Mouse (Mus musculus) right cerebral cortex, postnatal 14 days (tissue): ENCODE results near the gene Afdn.
"Not testable (repeated sequence)": the region's sequence is repeated elsewhere in the genome, so short reads cannot be mapped to it uniquely, and the experiment has no call there.

Experiments used
- DNase-seq: peaks from one replicate; pipeline ENCODE4 v3.0.0; 2022

The Afdn gene

GRCm38 (mm10) chr17:13739981-13740380 is 20.4 kb upstream of the Afdn start:
- DNase-seq = no peak

GRCm38 (mm10) chr17:13740796-13741195 is 19.5 kb upstream of the Afdn start:
- no peak for DNase-seq

DNA sequence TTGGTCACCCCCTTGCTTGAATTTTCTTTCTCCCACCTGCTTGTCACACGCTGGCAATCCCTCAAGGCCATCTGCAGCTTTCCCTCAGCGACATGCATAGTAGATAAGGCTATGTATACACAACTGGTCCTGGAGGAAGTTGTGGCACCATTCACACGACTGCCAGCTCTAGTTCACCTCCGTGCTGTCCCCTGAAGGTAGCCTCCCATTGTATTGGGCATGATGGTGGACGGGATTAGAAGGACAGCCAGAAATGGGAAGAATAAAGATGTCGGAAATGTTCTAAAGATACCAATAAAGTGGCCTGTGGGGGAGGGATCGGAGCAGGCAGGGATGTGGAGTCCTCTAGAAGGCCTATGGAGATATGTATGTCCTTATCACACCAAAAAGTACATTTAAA is 18.7 kb upstream of the Afdn start:
- no peak for DNase-seq

DNA sequence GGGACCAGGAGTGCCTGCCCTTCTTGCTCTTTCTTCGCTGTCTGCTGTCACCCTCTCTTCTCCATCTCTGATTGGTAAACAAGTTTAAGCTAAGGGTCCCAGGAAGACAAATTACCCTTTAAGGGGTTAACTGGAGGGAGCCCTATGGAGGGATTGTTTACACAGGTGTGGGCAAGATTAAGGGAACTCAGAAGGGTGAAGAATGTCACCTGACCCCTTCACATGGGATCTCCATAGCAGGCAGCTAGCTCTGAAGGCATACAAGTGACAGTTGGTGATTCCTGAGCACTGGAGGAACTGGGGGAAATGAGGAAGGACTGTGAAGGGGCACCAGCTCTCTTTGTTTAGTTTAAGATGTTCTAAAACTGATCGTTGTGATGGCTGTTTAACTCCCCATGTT is 18.0 kb upstream of the Afdn start:
- no peak for DNase-seq

DNA sequence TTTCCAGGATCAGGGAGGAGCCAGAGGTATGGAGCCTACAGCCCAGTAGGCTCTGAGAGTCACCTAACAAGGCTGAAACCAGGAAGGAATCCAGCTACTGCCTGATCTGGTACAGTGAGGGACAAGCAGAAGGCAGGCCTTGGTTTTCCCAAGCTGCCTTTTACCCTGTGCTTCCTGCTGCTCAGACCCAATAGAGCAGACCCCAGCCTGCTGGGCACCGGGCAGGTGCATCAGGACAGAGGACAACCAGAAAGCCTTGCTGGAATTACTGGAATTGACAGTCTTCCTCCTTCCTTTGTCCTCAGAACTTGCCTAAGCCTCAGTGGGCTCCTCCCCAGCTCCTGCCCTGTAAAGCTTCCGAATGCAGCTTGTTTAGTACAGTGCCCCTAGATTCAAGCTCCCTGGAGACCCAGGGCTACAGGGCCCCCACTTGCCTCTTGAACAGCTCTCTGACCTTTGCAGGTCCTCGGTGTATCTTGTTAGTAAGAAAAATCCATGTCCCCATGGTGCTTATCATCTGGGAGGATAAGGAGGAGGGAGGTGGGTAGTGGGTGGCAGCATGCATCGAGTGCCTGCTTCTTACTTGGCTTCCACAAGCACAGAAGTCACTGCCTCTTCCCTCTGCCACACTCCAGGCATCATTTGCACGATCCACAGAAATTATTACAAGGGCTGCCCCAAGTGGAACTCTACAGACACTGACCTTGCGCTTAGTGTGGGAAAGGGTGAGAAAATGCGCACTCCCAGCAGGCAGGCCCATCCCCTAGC is 17.2 kb upstream of the Afdn start:
- DNase-seq = no peak

GRCm38 (mm10) chr17:13743709-13744079 is 16.6 kb upstream of the Afdn start:
- no peak for DNase-seq

DNA sequence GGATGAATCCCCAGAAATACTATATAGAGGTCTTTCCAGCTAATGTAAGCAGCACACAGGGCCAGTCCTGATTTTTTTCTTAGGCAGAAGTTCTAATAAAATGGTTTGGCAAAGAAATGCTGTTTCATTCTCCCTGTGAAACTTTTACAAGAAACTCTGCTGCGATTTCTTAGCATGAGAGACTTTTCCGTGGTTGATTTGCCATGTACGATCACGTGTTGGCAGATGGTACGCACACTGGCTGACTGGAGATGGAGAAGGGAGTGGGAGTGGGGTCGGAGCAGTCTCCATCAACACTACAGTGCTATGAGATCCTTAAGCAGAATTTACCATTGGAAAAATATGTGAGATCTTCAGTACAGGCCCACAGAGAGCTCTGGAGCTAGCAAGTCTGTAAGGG is 16.1 kb upstream of the Afdn start:
- no peak for DNase-seq

- DNase-seq = peak; percentile 50
Observed at GRCm38 (mm10) chr17:13744824-13745223, 15.5 kb upstream of the Afdn start.

- no peak for DNase-seq
Observed at GRCm38 (mm10) chr17:13745373-13745772, 15.0 kb upstream of the Afdn start.

GRCm38 (mm10) chr17:13746330-13746729 is 14.0 kb upstream of the Afdn start:
- DNase-seq = no peak

- DNase-seq = no peak
Observed at GRCm38 (mm10) chr17:13747681-13748080, 12.7 kb upstream of the Afdn start.

GRCm38 (mm10) chr17:13749027-13749426 is 11.3 kb upstream of the Afdn start:
- no peak for DNase-seq

DNA sequence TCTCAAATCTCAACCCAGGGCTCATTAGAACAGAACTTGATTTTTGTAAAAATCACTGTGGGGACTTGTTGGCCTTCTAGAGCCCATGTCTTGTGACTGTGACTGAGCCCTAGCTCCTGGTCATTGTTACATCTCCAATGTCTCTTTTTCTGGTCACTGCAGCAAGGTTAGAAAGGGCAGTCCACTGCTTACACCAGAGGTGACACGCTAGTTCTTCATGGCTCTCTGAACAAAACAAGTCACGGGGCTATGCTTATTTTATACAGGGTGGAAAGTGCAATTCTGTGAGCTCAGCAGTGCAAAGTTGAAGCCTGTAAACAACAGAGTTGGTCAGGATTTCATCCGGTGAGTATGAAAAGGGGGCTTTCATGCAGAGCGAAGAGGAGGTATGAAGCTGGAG is 6.4 kb upstream of the Afdn start:
- DNase-seq = no peak

DNA sequence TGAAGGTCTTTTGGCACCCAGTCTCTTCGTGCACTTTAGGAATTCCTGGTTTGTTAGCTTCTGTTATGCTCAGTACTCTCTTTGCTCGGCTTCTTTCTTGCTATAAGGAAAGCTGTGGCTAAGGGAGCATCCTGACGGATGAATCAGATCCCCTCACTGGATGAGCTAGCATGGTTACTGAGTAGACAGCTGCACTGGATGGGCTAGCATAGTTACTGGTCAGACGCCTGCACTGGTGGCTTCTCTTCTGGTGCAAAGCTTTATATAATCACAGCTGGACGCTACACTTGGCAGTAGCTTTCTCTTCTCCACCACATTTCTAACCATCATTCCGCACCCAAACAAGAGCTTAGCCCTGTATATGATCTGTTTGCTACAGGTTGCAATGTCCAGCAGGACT is 5.4 kb upstream of the Afdn start:
- no peak for DNase-seq

- no peak for DNase-seq
Observed at GRCm38 (mm10) chr17:13758586-13758985, 1.8 kb upstream of the Afdn start.

GRCm38 (mm10) chr17:13759156-13759852 is 1.0 kb upstream of the Afdn start:
- DNase-seq = peak; percentile 42

- DNase-seq = peak; percentile 20
Observed at GRCm38 (mm10) chr17:13760675-13761178, 388 bp downstream of the Afdn start.

DNA sequence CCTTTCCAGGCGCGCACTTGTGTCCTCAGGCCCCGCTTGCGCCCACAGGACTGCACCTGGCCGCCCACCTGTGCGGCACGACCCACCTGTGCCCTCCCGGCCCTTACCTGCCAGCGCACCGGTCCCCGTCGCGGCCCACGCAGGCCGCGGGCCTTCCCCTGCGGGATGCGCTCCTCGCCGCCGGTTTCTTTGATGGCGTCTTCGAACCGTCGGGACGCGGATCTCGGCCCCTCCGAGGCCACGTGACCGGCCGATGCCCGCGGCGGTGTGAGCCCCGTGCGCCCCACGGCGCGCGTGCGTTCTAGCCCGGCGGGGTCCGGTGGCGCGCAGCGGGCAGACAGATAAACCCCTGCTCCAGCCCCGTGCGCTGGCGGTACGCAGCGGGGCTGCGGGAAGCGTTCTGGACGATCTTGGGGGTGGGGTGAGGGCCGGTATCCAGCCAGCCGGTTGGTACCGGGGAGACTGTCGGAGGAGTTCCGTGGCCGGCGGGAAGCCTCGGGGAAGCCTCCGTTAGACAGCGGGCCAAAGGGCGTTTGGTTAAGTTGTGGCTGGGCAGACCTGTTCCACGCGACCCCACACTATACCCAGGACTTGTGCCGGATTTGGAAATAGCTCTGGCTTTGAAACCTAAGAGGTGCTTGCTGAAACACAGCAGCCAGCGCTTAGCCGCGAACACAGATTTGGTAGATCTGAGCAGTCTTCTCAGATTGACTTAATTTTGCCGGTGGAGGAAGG is 1.0 kb downstream of the Afdn start, which contains the start of gene Tcte2:
Tcte2 (minus strand) TSS at position 647 of the 735 bp plus-strand sequence.
- peak; percentile 49 for DNase-seq

- DNase-seq = no peak
Observed at GRCm38 (mm10) chr17:13763819-13764218, 3.5 kb downstream of the Afdn start.

- not testable (repeated sequence) for DNase-seq
Observed at GRCm38 (mm10) chr17:13764911-13765310, 4.6 kb downstream of the Afdn start.

DNA sequence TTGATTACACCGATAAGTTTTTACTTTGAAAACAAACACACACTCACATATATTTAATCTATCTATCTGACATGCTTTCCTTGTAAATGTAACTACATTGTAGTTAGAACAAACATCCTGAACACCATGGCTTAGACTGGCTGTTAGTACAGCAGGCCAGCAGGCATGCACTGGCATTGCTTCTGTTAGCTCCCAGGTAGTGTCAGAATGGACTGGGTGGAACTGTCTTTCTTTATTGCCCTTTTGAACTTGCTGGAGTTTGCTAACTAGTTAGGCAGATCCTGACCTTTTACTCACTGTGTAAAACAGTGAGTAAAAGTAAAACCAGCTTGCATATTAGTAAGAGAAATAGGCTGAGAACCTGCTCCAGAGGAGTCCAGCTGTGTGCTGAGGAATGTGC is 8.2 kb downstream of the Afdn start:
- no peak for DNase-seq

DNA sequence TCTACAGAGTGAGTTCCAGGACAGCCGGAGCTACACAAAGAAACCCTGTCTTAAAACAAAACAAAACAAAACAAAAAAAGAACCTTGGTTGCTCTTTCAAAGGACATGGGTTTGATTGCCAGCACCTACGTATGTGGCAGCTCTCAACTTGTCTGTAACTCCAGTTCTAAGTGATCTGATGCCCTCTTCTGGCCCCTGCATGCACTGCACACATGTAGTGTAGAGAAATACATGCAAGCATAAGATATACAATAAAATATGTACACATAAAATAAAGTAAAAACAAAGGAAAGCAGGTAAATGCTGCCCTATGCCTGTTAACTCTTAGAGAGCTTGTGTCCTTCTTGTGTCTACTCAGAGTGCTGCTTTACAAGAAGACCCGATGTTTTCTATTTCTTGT is 8.9 kb downstream of the Afdn start:
- peak; percentile 25 for DNase-seq

DNA sequence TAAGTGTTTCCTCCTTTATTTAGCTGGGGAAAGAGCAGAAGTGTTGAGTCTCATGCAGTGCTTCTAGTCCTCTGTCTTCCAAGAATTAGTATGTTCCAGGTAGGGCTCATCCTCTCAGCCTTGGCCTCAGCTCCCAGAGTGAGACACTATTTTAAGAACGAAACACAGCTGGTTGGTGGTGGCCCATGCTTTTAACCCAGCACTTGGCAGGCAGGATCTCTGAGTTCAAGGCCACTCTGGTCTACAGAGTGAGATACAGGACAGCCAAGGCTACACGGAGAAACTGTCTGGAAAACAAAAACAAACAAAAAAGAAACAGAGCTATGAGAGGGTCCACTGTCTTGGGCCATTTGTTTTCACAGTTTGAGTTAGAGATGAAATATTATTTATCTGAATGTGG is 17.3 kb downstream of the Afdn start:
- DNase-seq = no peak

DNA sequence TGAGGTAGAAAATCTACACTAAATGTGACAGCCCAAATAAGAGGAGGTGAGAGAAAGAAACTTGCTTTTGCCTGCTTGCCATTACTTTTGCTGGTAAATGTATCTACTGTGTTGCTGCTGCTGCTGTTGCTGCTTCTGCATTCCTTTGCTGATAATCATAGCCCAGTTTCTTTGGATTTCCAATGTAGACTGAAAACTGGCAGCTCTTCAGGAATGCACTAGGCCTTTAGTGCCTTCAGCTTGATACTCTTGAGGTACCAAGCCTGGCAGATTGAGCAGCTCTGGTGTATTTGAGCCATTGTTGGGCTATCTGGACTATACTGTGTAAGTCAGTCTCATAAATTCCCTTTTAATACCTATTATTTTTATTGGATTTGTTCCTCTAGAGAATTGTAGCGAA is 18.5 kb downstream of the Afdn start:
- no peak for DNase-seq
